Mouse (Mus musculus): Measurements from ENCODE around the gene Stpg1. TPM values are rescaled to one million over a fixed set of nuclear protein-coding genes. Genes with fewer than 3 reads are reported as not detected.

Stpg1 gene
- polyA plus RNA-seq, 1 experiment = 0.02 TPM

DNA sequence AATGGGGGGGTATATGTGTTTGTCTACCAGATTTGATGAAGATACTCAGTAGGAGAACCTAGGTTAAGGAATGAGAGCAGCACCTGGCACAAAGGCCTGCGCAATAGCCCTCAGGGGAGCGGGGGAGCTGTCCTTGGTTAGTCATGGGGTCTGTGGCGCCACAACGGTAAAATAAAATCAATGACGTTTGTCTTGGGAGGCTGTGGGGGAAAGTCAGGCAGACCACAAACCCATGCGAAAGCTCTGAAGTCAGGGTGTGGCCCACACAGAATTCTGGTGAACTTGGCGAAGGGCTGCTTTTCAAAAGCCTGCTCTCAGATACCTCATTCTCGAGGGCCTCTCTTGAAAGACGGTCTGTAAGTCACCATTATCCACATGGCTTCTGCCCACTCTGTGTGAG is 25.8 kb downstream of the Stpg1 start:
- H3K36me3 ChIP-seq (ENCODE audit: control insufficient read depth, insufficient read depth, low read length) = no peaks in the 10 kb centered on the region
- no peak overlapping the region for H3K27ac ChIP-seq (ENCODE audit: insufficient read depth, low read length)

DNA sequence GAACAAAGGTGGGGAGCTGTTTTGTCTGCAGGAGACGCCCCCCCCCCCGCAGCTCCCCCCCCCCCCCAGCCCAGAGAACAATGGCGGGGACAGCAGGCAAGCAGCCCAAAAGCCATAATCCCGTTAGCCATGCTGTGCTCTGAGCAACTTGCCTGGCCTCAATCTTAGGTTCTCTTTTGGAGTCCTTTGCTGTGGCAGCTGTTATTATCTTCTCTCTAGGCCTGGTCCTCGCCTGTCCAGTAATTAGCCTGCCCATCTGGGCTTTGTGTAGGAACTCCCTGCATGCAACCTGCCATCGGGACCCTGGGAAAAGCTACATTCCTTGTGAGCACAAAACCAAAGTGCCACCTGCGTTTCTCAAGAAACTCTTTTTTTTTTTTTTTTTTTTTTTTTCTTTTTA is 29.3 kb downstream of the Stpg1 start:
- Histone ChIP-seq H3K4me1 (ENCODE audit: control insufficient read depth, insufficient read depth, insufficient read length) (no peaks in the 10 kb centered on the region), H3K27ac (ENCODE audit: insufficient read depth, low read length) (no peak overlapping the region), H3K27me3 (ENCODE audit: control insufficient read depth, insufficient read depth, low read length) (no peaks in the 10 kb centered on the region), H3K4me3 (ENCODE audit: extremely low read depth, insufficient read depth, insufficient read length) (no peak overlapping the region), H3K36me3 (ENCODE audit: control insufficient read depth, insufficient read depth, low read length) (no peaks in the 10 kb centered on the region)
- 41% methylated on average over 5 of the region's 7 CpGs for WGBS
- DNase-seq (ENCODE audit: low read depth in 1 of 2, low spot score in 2 of 2) = no peak
- TF ChIP-seq CTCF (IDR thresholded peaks at IDR 0.05; ENCODE audit: extremely low read depth, insufficient read depth, insufficient read length, insufficient replicate concordance) (no peak), POLR2A (IDR thresholded peaks at IDR 0.05; ENCODE audit: low read depth, low read length) (no peak)

More for the DNA sequence above, 25.8 kb downstream of the Stpg1 start:
- Histone ChIP-seq H3K4me3 (ENCODE audit: extremely low read depth, insufficient read depth, insufficient read length) (no peak overlapping the region), H3K27me3 (ENCODE audit: control insufficient read depth, insufficient read depth, low read length) (no peaks in the 10 kb centered on the region), H3K4me1 (ENCODE audit: control insufficient read depth, insufficient read depth, insufficient read length) (no peaks in the 10 kb centered on the region)
- 38% methylated on average over 9 of the region's 9 CpGs for WGBS
- TF ChIP-seq CTCF (IDR thresholded peaks at IDR 0.05; ENCODE audit: extremely low read depth, insufficient read depth, insufficient read length, insufficient replicate concordance) (no peak), POLR2A (IDR thresholded peaks at IDR 0.05; ENCODE audit: low read depth, low read length) (no peak)
- DNase-seq (ENCODE audit: low read depth in 1 of 2, low spot score in 2 of 2) = peak in 1 of 2 experiments; percentile 27

DNA sequence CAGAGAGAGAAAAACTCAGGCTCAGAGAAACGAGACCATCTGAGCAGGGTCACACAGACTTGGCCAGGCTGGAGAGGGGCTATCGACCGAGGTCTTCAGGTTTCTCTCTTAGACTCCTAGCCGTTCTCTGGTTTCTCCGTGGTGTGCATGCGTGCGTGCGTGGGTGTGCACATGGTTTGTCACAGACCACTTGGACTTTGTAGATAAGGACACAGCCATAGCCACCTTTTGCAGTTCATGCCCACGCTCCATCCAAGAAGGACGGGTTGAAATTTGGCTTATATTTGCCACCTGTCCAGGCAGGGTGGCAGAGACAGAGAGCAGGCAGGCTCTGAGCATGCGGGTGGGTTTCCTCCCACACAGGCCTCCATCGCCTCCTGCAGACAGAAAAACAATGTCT is 30.5 kb downstream of the Stpg1 start:
- H3K4me3 ChIP-seq (ENCODE audit: extremely low read depth, insufficient read depth, insufficient read length) = no peak overlapping the region
- TF ChIP-seq POLR2A (IDR thresholded peaks at IDR 0.05; ENCODE audit: low read depth, low read length) = no peak
- TF ChIP-seq CTCF (IDR thresholded peaks at IDR 0.05; ENCODE audit: extremely low read depth, insufficient read depth, insufficient read length, insufficient replicate concordance) = no peak
- H3K4me1 ChIP-seq (ENCODE audit: control insufficient read depth, insufficient read depth, insufficient read length) = no peaks in the 10 kb centered on the region
- H3K36me3 ChIP-seq (ENCODE audit: control insufficient read depth, insufficient read depth, low read length) = no peaks in the 10 kb centered on the region
- no peak for DNase-seq (ENCODE audit: low read depth in 1 of 2, low spot score in 2 of 2)
- H3K27ac ChIP-seq (ENCODE audit: insufficient read depth, low read length) = no peak overlapping the region
- H3K27me3 ChIP-seq (ENCODE audit: control insufficient read depth, insufficient read depth, low read length) = no peaks in the 10 kb centered on the region
- 80% methylated on average over 12 of the region's 12 CpGs for WGBS

DNA sequence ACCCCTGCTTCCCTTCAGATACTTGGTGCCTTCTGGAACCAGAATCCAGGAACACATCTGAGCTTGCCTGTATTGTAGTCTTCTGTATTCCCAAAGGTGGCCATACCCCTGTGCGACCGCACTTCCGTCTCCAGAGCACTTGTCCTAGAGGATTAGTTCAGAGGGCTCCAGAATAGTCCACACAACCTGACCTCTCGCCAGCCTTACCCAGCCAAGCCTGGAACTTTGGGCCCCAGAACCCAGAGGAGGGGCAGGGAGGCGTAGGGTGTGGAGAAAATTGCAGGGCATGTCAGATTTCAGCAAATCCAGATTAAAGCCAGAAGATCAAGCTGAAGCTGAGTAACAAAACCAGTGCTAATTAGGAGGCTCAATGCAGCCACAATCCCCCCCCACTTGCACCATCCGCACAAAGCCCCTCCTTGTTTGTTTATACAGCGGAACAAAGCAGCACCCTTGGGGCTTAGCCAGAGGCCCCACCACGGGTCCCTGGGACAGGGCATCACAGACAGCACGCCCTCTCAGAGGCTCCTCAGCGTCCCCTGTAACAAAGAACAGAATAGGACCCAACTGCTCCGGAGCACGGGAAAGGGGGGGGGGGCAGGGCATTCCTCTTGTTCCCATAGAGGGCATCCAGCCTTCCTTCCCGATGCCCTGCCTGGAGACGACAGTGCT is 31.6 kb downstream of the Stpg1 start:
- no peak for DNase-seq (ENCODE audit: low read depth in 1 of 2, low spot score in 2 of 2)
- H3K4me1 ChIP-seq (ENCODE audit: control insufficient read depth, insufficient read depth, insufficient read length) = no peaks in the 10 kb centered on the region
- 61% methylated on average over 14 of the region's 14 CpGs for WGBS
- no peak for TF ChIP-seq CTCF (IDR thresholded peaks at IDR 0.05; ENCODE audit: extremely low read depth, insufficient read depth, insufficient read length, insufficient replicate concordance)
- TF ChIP-seq POLR2A (IDR thresholded peaks at IDR 0.05; ENCODE audit: low read depth, low read length) = no peak
- H3K4me3 ChIP-seq (ENCODE audit: extremely low read depth, insufficient read depth, insufficient read length) = no peak overlapping the region
- no peaks in the 10 kb centered on the region for H3K27me3 ChIP-seq (ENCODE audit: control insufficient read depth, insufficient read depth, low read length)
- H3K36me3 ChIP-seq (ENCODE audit: control insufficient read depth, insufficient read depth, low read length) = no peaks in the 10 kb centered on the region
- H3K27ac ChIP-seq (ENCODE audit: insufficient read depth, low read length) = no peak overlapping the region

DNA sequence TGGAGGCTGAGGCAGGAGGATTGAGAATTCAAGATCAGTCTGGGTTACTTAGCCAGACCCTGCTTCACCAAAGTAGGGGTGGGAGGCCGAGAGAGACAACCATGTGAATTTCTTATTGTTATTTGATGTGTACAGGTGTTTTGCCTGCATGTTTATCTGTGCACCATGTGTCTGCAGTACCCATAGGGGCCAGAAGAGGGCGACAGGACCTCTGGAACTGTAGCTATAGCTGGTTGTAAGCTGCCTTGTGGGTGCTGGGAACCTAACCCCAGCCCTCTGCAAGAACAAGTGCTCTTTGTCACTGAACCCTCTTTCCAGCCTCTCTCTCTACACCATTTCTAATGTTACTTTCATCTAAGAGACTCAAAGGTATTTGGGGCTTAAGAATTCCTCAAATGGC is 35.7 kb downstream of the Stpg1 start:
- Histone ChIP-seq H3K27me3 (ENCODE audit: control insufficient read depth, insufficient read depth, low read length) (no peaks in the 10 kb centered on the region), H3K4me1 (ENCODE audit: control insufficient read depth, insufficient read depth, insufficient read length) (no peaks in the 10 kb centered on the region), H3K27ac (ENCODE audit: insufficient read depth, low read length) (no peak overlapping the region), H3K36me3 (ENCODE audit: control insufficient read depth, insufficient read depth, low read length) (no peaks in the 10 kb centered on the region), H3K4me3 (ENCODE audit: extremely low read depth, insufficient read depth, insufficient read length) (no peak overlapping the region)
- 60% methylated on average over 2 of the region's 2 CpGs for WGBS
- no peak for DNase-seq (ENCODE audit: low read depth in 1 of 2, low spot score in 2 of 2)
- no peak for TF ChIP-seq CTCF (IDR thresholded peaks at IDR 0.05; ENCODE audit: extremely low read depth, insufficient read depth, insufficient read length, insufficient replicate concordance)
- no peak for TF ChIP-seq POLR2A (IDR thresholded peaks at IDR 0.05; ENCODE audit: low read depth, low read length)

DNA sequence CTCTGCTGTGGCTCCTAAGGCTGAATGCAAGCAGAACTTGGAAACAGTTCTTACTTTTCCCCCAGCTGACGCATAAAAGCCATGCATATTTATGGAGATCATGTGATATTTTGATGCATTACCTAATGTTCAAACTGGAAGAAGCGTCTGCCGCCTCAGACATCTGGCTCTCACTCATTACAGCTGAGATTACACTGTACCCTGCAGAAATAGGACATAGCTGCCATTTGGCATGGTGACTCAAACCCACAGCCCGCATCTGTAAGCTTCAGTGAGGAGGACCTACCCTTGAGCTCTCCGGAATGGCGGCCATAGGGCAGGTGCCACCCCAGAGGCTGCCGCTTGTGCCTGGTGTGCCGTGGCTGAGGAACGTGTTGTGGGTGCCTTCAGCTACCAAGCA is 36.6 kb downstream of the Stpg1 start:
- no peaks in the 10 kb centered on the region for H3K4me1 ChIP-seq (ENCODE audit: control insufficient read depth, insufficient read depth, insufficient read length)
- H3K27me3 ChIP-seq (ENCODE audit: control insufficient read depth, insufficient read depth, low read length) = no peaks in the 10 kb centered on the region
- 93% methylated on average over 9 of the region's 9 CpGs for WGBS
- TF ChIP-seq CTCF (IDR thresholded peaks at IDR 0.05; ENCODE audit: extremely low read depth, insufficient read depth, insufficient read length, insufficient replicate concordance) (no peak), POLR2A (IDR thresholded peaks at IDR 0.05; ENCODE audit: low read depth, low read length) (no peak)
- no peak for DNase-seq (ENCODE audit: low read depth in 1 of 2, low spot score in 2 of 2)
- no peak overlapping the region for H3K27ac ChIP-seq (ENCODE audit: insufficient read depth, low read length)
- no peaks in the 10 kb centered on the region for H3K36me3 ChIP-seq (ENCODE audit: control insufficient read depth, insufficient read depth, low read length)
- H3K4me3 ChIP-seq (ENCODE audit: extremely low read depth, insufficient read depth, insufficient read length) = no peak overlapping the region

DNA sequence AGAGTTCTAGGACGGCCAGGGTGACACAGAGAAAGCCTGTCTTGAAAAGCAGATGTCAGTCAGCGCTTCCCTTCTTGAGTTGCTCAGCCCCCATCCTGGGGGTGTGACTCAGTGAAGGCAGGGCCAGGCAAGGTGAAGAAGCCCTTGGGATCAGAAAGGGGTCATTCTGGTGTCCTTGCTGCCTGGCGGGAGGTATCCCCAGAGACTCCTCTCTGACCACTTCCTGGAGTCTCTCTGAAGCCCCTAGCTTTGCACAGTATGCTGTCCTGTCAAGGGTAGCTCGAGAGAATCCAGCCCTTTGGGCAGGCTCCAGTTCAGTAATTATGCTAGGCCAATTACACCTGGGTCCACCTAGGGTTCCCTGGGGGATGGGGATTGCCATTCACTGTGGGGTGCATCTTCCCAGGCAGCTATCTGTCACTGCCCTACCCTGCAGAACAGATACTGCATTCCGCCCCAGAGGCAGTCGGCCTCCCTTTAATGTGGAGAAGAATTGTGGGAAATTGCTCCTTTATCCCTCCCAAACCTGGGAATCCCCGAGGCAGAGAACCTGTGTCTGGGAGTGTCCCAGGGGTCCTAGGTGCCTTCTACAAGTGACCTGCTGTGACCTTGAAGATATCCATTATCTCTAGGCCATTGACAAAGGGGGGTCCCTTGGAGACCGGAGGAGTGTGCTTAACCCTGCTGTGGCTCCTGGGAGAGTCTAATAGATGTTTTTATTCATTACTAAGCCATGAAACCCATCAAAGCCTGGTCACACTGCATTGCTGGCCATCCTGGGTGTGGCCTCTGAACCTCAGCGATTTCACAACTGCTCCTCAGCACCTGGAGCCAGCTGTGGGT is 37.4 kb downstream of the Stpg1 start:
- H3K36me3 ChIP-seq (ENCODE audit: control insufficient read depth, insufficient read depth, low read length) = no peaks in the 10 kb centered on the region
- no peak for DNase-seq (ENCODE audit: low read depth in 1 of 2, low spot score in 2 of 2)
- H3K4me1 ChIP-seq (ENCODE audit: control insufficient read depth, insufficient read depth, insufficient read length) = no peaks in the 10 kb centered on the region
- TF ChIP-seq CTCF (IDR thresholded peaks at IDR 0.05; ENCODE audit: extremely low read depth, insufficient read depth, insufficient read length, insufficient replicate concordance) (no peak), POLR2A (IDR thresholded peaks at IDR 0.05; ENCODE audit: low read depth, low read length) (no peak)
- H3K4me3 ChIP-seq (ENCODE audit: extremely low read depth, insufficient read depth, insufficient read length) = no peak overlapping the region
- H3K27ac ChIP-seq (ENCODE audit: insufficient read depth, low read length) = no peak overlapping the region
- H3K27me3 ChIP-seq (ENCODE audit: control insufficient read depth, insufficient read depth, low read length) = no peaks in the 10 kb centered on the region
- WGBS = 65% methylated on average over 9 of the region's 9 CpGs

Measured in spleen, adult 2 months (tissue).